Mouse (Mus musculus): ENCODE measurements around the gene Kdm3a.

Kdm3a gene

GRCm38 (mm10) chr6:71579478-71579877 lies 53.3 kb downstream of the Kdm3a start:
- in situ Hi-C loops (cut with MboI; ENCODE audit: low sequenced_read_pairs): no loop called here

- in situ Hi-C loops (cut with MboI; ENCODE audit: low sequenced_read_pairs): no loop called here
These were observed 57.4 kb downstream of the Kdm3a start for GRCm38 (mm10) chr6:71575359-71575758.

DNA sequence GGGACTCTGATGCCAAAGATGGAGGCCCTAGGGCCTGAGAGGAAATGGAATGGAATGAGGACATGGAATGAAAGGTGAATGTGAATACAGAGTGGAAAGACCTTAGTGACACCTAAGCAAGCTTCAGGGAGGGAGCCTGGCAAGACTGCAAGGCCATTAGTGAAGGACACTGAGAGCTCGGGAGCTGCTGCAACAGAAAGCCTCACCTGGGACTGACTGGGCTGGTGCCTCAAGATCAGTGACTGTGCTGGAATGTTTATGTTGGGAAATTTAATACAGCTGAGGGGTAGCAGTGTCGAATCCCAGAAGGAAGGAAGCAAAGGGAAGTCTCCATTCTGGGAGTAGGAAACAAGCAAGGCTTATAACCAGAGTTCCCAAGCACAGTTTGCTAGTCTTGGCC lies 63.8 kb downstream of the Kdm3a start:
- in situ Hi-C loops (cut with MboI; ENCODE audit: low sequenced_read_pairs): no loop called here

DNA sequence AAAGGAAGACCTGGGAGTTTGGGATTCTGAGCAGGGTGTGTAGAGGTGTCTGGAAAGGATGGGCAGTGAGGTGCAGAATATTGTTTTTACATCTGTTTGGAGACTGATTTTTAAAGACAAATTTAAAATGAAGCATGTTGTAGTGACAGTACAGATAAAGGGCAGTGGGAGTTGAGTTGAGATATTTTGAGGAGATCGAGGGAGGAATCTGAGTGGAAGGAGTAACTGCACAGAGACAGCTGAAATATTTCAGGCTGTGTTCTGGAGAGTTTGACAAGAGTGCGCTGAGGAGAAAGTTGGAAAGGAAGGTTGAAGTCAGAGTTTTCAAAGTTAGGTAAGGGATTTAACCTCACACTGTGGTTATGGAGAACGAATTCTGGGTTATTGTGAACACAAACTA lies 64.2 kb downstream of the Kdm3a start:
- in situ Hi-C loops (cut with MboI; ENCODE audit: low sequenced_read_pairs): no loop called here

DNA sequence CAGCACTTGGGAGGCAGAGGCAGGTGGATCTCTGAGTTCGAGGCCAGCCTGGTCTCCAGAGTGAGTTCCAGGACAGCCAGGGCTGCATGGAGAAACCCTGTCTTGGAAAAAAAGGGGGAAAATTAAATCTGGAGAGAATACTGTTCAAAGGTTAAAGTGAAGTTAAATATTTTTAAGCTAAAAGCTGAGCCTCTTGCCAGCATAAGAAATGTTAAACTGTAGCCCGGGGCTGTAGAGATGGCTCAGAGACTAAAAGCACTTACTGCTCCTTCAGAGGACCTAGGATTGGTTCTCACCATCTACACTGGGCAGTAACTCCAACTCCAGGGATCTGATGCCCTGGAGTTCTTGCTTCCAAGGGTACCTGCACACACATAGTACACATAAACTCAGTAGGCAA lies 76.0 kb downstream of the Kdm3a start:
- in situ Hi-C loops (cut with MboI; ENCODE audit: low sequenced_read_pairs): no loop called here

- in situ Hi-C loops (cut with MboI; ENCODE audit: low sequenced_read_pairs): no loop called here
These were observed 77.3 kb downstream of the Kdm3a start for GRCm38 (mm10) chr6:71555507-71555951.

DNA sequence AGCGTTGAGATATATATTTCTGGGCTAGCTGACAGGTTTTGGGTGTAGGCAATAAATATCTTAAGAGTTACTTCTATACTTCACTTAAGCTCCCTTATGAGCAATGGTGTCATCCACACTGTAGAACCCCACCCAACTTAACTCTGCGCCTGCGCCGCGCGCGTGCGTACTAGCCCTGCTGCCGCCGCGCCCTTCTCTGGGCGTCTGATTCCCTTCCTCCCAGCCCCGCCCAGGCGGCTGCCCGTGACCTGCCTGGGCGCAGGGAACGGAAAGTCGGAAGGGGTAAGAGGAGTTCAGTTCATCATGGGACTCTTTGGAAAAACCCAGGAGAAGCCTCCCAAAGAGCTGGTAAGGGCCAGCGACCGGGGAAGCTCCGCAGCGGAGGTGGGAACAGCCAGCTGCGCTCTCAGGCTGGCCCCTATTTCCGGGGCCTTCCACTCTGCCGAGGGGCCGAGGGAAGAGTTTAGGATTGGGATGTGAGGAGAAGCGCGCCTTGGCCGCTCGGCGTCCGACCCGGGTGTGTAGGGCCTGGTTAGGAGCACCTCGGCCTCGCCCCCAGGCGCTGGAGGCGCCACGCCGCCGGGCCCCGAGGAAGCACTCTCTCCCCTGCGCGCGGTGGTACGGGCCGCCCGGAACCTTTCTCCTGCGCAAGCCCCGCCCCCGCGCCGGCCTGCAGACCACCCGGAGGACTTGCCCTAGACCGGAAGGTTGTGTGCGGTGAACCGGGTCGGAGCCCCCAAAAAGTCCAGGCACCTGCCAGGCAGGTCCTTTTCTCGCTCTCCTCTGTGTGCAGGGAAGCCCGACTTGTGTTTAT lies 88.9 kb downstream of the Kdm3a start, which contains the start of gene Chmp3:
TSS of gene Chmp3 (plus strand) at position 112 of the 814 bp plus-strand sequence.
- in situ Hi-C loops (cut with MboI; ENCODE audit: low sequenced_read_pairs): no loop called here

Measured in CH12F3 (cell line).